Mouse (Mus musculus) liver, postnatal 0 days (tissue): Measurements from ENCODE around the gene Lat.

Experiments used
- CTCF ChIP-seq: sonication (generic); IDR thresholded peaks from 2 replicates; pipeline ENCODE4 v1.5.1; 2016; ENCODE audit warnings: antibody characterized with exemption, low read depth
- EP300 ChIP-seq: IDR thresholded peaks from 2 replicates; pipeline ENCODE4 v1.6.1; 2016; ENCODE audit warnings: antibody characterized with exemption, low read depth, mild to moderate bottlenecking

GRCm38 (mm10) chr7:126411061-126411460 is 41.7 kb upstream of the Lat start:
- TF ChIP-seq CTCF, result no peak
- no peak for TF ChIP-seq EP300
